Mouse (Mus musculus) ES-Bruce4 (cell line): Measurements from ENCODE around the gene Nsd1.

Experiments
- CTCF ChIP-seq: IDR thresholded peaks from one replicate; pipeline ENCODE4 v1.8.1; 2011; ENCODE audit warnings: low read depth, low read length
- POLR2A ChIP-seq: IDR thresholded peaks from one replicate; pipeline ENCODE4 v1.8.1; 2011; ENCODE audit warnings: low read length; ENCODE audit not compliant: insufficient read depth

- no peak for TF ChIP-seq CTCF
- TF ChIP-seq POLR2A = no peak
These were observed 800 bp downstream of the Nsd1 start for GRCm38 (mm10) chr13:55210193-55210970.
